Mouse (Mus musculus) kidney, postnatal 0 days (tissue): ENCODE measurements around the gene Zan. TPM values are rescaled to one million over a fixed set of nuclear protein-coding genes. Genes with fewer than 3 reads are reported as not detected.

Experiments
- ATAC-seq: fragments of 200-750 bp; cut with Nextera tagmentation; replicated peaks from 2 replicates; pipeline ENCODE4 v1.8.0; 2017; ENCODE audit warnings: low read depth, moderate number of reproducible peaks, moderate TSS enrichment, moderate library complexity; ENCODE audit not compliant: low FRiP score
- DNase-seq: peaks from one replicate; pipeline ENCODE4 v3.0.0-alpha.2; 2016; ENCODE audit warnings: low spot score
- H3K27ac ChIP-seq: fragments of 300-500 bp; sonication (generic); 2 replicates; pipeline ENCODE4 v1.5.1; 2014; ENCODE audit warnings: mild to moderate bottlenecking
- H3K27me3 ChIP-seq: fragments of 300-500 bp; sonication (generic); 2 replicates; pipeline ENCODE4 v1.6.1; 2014; ENCODE audit warnings: low read length, mixed read lengths; ENCODE audit not compliant: insufficient read depth
- H3K36me3 ChIP-seq: fragments of 300-500 bp; sonication (generic); 2 replicates; pipeline ENCODE4 v1.6.1; 2014; ENCODE audit warnings: low read length, mixed read lengths; ENCODE audit not compliant: insufficient read depth
- H3K4me1 ChIP-seq: fragments of 300-500 bp; sonication (generic); replicated peaks from 2 replicates; pipeline ENCODE4 v1.6.1; 2014; ENCODE audit warnings: antibody characterized with exemption, low read length, mixed read lengths; ENCODE audit not compliant: insufficient read depth
- H3K4me2 ChIP-seq: fragments of 300-500 bp; sonication (generic); 2 replicates; pipeline ENCODE4 v1.6.1; 2014; ENCODE audit warnings: mild to moderate bottlenecking, low read length, moderate library complexity, mixed read lengths
- H3K4me3 ChIP-seq: fragments of 300-500 bp; sonication (generic); replicated peaks from 2 replicates; pipeline ENCODE4 v1.5.1; 2014; ENCODE audit warnings: low read depth, low read length
- H3K9ac ChIP-seq: fragments of 300-500 bp; sonication (generic); 2 replicates; pipeline ENCODE4 v1.6.1; 2014; ENCODE audit warnings: low read depth, low read length
- H3K9me3 ChIP-seq: fragments of 300-500 bp; sonication (generic); replicated peaks from 2 replicates; pipeline ENCODE4 v1.6.1; 2016; ENCODE audit warnings: low read length, inconsistent platforms, mixed read lengths
- CTCF ChIP-seq: IDR thresholded peaks from 2 replicates; pipeline ENCODE4 v1.5.1; 2016; ENCODE audit warnings: antibody characterized with exemption, low read depth, mild to moderate bottlenecking, moderate library complexity
- WGBS: fragments of 180-500 bp; shearing (Covaris S2); extraction: QIAGEN DNeasy Blood & Tissue Kit; methylation state at CpG from one replicate; pipeline ENCODE4 v1.1.7; 2014; 5-methylcytosine and 5-hydroxymethylcytosine counted together
- polyA plus RNA-seq: library from polyadenylated mRNA; unstranded; fragments of >200 nt; fragmentation: Nextera tagmentation; extraction: Ambion mirVana; gene quantifications from 2 replicates; pipeline ENCODE4 v1.2.1, GENCODE M21; 2015

Gene Zan
- polyA plus RNA-seq, 1 experiment from 2014 or later = 0.16 TPM

DNA sequence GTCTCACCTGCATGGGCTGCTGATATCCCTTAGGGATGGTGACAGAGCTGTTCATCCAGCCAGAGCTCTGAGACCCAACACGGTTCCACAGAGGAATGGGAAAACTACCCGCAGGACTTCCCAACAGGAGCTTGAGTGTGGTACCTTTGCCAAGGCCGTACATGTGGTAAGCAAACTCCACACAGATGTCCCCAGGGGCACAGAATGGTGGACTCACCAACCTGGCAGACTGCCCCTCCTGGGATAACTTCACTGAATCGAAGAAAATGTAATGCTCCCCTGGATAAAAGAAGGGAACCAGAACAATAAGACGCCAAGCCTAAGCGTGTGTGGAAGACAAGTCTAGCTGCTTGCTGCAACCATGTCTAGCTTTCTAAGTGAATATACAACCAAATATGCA lies 9.9 kb downstream of the Zan start:
- H3K27me3 ChIP-seq = no peaks in the 10 kb centered on the region
- no peak for TF ChIP-seq CTCF
- no peaks in the 10 kb centered on the region for H3K9me3 ChIP-seq
- no peak for ATAC-seq
- H3K27ac ChIP-seq = no peak overlapping the region
- whole genome bisulfite sequencing = 91% methylated on average over 6 of the region's 6 CpGs
- H3K9ac ChIP-seq = no peak overlapping the region
- H3K4me3 ChIP-seq = no peak overlapping the region
- no peak overlapping the region for H3K4me2 ChIP-seq
- H3K4me1 ChIP-seq = no peaks in the 10 kb centered on the region
- DNase-seq = no peak
- H3K36me3 ChIP-seq = no peaks in the 10 kb centered on the region

DNA sequence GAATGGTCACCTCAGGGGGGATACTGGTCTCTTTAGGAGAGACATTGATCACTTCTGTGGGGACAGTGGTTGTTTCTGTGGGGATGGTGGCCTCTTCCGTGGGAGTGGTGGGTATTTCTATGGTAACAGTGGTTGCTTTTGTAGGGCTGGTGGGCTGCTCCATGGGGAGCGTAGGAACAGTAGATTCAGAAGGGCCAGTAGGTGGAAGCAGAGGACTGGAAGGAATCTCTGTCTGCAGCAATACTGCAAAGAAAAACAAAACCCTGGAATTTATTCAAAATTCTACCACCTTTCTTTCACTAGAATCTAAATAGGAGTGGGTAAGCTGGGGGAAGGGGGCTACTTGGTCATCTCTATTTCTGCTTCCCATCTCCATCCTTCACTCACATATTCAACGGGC lies 11.8 kb downstream of the Zan start:
- Histone ChIP-seq H3K4me2 (no peak overlapping the region), H3K27ac (no peak overlapping the region), H3K9ac (no peak overlapping the region), H3K4me3 (no peak overlapping the region), H3K36me3 (no peaks in the 10 kb centered on the region), H3K27me3 (no peaks in the 10 kb centered on the region), H3K4me1 (no peaks in the 10 kb centered on the region), H3K9me3 (no peaks in the 10 kb centered on the region)
- no peak for ATAC-seq
- DNase-seq = peak; percentile 75
- WGBS = 30% methylated on average over 3 of the region's 3 CpGs
- peak; percentile 64 for TF ChIP-seq CTCF

DNA sequence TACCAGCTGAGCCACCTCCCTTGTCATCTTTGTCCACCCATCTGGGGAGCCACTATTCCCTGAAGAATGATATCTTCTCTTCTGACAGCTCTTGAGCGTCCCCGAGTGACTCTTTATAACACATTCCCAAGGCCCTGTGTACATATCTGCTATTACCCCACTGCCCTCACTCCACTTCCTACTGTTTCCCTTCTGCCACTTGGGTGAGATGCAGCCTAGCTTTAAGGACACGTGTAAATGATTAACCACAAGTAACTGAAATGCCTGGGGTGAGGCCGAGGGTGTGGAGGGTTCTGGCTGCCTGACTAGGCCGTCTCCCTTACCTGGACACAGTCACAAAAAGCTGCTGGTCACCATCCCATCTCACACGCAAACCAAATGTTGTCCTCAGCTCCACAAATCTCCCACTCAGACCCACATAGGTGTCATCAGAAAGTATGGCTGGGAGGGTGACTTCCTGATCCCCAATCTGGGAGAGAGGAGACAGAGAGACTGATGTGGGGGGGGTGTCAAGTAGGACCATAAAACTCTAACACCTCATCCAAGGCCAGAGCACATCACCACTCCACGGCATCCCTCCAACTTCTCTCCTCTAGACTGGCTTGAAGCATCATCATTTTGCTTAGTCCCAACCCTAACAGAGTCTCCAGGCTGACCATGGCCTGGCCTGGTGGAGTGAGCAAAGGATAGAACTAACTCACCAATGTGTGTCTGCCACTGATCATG lies 20.8 kb downstream of the Zan start:
- peak; percentile 40 for DNase-seq
- TF ChIP-seq CTCF = peak; percentile 38; the same call in 1 of the 2 replicates
- no peaks in the 10 kb centered on the region for H3K27me3 ChIP-seq
- no peaks in the 10 kb centered on the region for H3K36me3 ChIP-seq
- no peak overlapping the region for H3K4me3 ChIP-seq
- no peak overlapping the region for H3K4me2 ChIP-seq
- WGBS = 26% methylated on average over 7 of the region's 7 CpGs
- H3K9me3 ChIP-seq = no peaks in the 10 kb centered on the region
- H3K27ac ChIP-seq = no peak overlapping the region
- H3K9ac ChIP-seq = no peak overlapping the region
- H3K4me1 ChIP-seq = no peaks in the 10 kb centered on the region
- peak; percentile 73 for ATAC-seq

DNA sequence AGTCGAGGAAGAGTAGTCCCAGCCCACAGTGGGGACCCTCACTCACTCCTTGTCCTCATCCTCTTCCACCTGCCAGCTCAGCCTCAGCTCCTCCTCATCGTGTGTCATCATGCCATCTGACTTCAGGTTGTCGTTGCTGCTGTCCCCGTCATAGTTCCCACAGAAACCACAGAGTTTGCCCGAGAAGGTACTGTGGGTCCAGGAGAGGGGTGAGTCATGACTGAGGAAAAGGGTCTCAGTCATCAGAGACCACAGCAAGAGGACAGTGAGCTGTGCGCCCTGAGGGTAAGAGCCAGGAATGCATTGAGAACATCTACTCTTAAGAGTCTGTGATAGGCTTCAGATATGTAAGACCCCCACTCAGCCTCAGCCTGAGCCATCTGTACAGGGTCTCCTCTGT lies 21.7 kb downstream of the Zan start:
- H3K27ac ChIP-seq = no peak overlapping the region
- no peak overlapping the region for H3K4me3 ChIP-seq
- H3K36me3 ChIP-seq = no peaks in the 10 kb centered on the region
- H3K27me3 ChIP-seq = no peaks in the 10 kb centered on the region
- H3K4me2 ChIP-seq = no peak overlapping the region
- H3K9ac ChIP-seq = no peak overlapping the region
- 82% methylated on average over 6 of the region's 6 CpGs for WGBS
- H3K4me1 ChIP-seq = no peaks in the 10 kb centered on the region
- DNase-seq = no peak
- no peak for TF ChIP-seq CTCF
- no peaks in the 10 kb centered on the region for H3K9me3 ChIP-seq
- ATAC-seq = no peak

DNA sequence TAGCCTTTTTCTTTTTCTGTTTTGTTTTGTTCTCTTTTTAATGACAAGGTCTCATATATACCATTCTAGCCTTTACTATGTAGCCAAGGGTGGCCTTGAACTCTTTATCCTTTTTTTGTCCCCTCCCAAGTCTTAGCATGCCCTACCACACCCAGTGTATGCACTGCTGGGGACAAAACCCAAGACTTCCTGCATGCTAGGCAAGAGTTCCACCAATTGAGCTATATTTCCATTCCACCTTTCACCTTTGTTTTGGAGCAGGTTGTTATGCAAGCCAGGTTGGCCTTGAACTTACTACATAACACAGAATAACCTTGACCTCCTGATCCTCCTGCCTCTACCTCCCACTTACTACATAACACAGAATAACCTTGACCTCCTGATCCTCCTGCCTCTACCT lies 31.3 kb downstream of the Zan start:
- no peak overlapping the region for H3K4me2 ChIP-seq
- ATAC-seq (no peak), DNase-seq (no peak)
- TF ChIP-seq CTCF = no peak
- H3K9ac ChIP-seq = no peak overlapping the region
- H3K9me3 ChIP-seq = no peaks in the 10 kb centered on the region
- H3K4me3 ChIP-seq = no peak overlapping the region
- H3K36me3 ChIP-seq = no peaks in the 10 kb centered on the region
- no peaks in the 10 kb centered on the region for H3K27me3 ChIP-seq
- H3K4me1 ChIP-seq = no peaks in the 10 kb centered on the region
- H3K27ac ChIP-seq = no peak overlapping the region

DNA sequence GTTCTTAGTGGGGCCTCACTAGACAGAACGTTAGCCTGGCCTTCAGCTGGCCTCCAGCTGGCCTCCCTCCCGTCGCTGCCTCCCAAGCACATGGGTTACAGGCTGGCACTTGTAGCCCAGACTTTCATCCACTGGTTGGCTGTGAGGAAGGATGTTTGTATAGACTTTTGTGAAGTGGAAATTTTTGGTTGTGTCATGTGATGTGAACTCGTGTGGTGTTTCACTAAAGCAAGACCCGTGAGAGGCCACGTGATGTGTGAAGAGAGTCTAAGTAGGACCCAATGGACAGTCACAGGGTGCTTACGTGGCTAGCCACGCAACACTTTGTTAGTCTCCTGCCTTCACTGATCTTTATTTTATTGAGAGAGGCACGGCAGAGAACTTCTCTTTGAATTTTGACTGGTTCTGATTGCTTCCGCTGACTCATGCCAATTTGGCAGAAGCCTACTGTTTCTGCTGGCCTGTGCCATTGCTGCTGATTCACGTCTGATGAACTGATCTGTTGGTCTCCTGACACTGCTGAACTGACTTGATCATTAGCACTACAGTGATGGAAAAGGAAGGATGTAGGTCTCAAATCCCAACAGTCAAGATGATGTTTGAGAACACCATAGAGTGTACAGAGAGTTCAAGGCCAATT lies 36.5 kb downstream of the Zan start:
- no peak overlapping the region for H3K4me2 ChIP-seq
- DNase-seq (no peak), ATAC-seq (no peak)
- H3K27me3 ChIP-seq = no peaks in the 10 kb centered on the region
- 82% methylated on average over 11 of the region's 11 CpGs for WGBS
- no peak overlapping the region for H3K4me3 ChIP-seq
- H3K9ac ChIP-seq = no peak overlapping the region
- no peaks in the 10 kb centered on the region for H3K36me3 ChIP-seq
- H3K9me3 ChIP-seq = no peaks in the 10 kb centered on the region
- no peak overlapping the region for H3K27ac ChIP-seq
- no peak for TF ChIP-seq CTCF
- no peaks in the 10 kb centered on the region for H3K4me1 ChIP-seq
